Mouse (Mus musculus): ENCODE data around the gene Mthfd1l.

Mthfd1l gene

GRCm38 (mm10) chr10:3972981-3973588 lies at the start of gene Mthfd1l:
TSS of gene Mthfd1l (plus strand) at chr10:3973118.
- DNase-seq, result peak; percentile 89 to 93

GRCm38 (mm10) chr10:3928008-3928545 lies 44.8 kb upstream of the Mthfd1l start:
- no peak for DNase-seq

GRCm38 (mm10) chr10:3931831-3932230 lies 41.1 kb upstream of the Mthfd1l start:
- DNase-seq, result no peak

- no peak for DNase-seq
These were observed 39.5 kb upstream of the Mthfd1l start for GRCm38 (mm10) chr10:3933311-3933940.

- no peak for DNase-seq
These were observed 36.1 kb upstream of the Mthfd1l start for GRCm38 (mm10) chr10:3936864-3937263.

- DNase-seq, result no peak
These were observed 32.9 kb upstream of the Mthfd1l start for GRCm38 (mm10) chr10:3939895-3940595.

- DNase-seq, result no peak
These were observed 32.3 kb upstream of the Mthfd1l start for GRCm38 (mm10) chr10:3940596-3940975.

- DNase-seq, result peak; percentile 44 to 57
These were observed 31.7 kb upstream of the Mthfd1l start for GRCm38 (mm10) chr10:3941054-3941757.

- DNase-seq, result no peak
These were observed 30.6 kb upstream of the Mthfd1l start for GRCm38 (mm10) chr10:3942289-3942688.

- DNase-seq, result peak; percentile 79 to 82
These were observed 29.2 kb upstream of the Mthfd1l start for GRCm38 (mm10) chr10:3943492-3944395.

- DNase-seq, result no peak
These were observed 26.0 kb upstream of the Mthfd1l start for GRCm38 (mm10) chr10:3946871-3947270.

GRCm38 (mm10) chr10:3947346-3947745 lies 25.6 kb upstream of the Mthfd1l start:
- no peak for DNase-seq

- no peak for DNase-seq
These were observed 23.6 kb upstream of the Mthfd1l start for GRCm38 (mm10) chr10:3949306-3949705.

- DNase-seq, result no peak
These were observed 16.4 kb upstream of the Mthfd1l start for GRCm38 (mm10) chr10:3956471-3956870.

GRCm38 (mm10) chr10:3958591-3958990 lies 14.3 kb upstream of the Mthfd1l start:
- DNase-seq, result no peak

- DNase-seq, result no peak
These were observed 3.9 kb upstream of the Mthfd1l start for GRCm38 (mm10) chr10:3969026-3969425.

GRCm38 (mm10) chr10:3972237-3972636 lies 681 bp upstream of the Mthfd1l start:
- DNase-seq, result no peak

- DNase-seq, result peak; percentile 90 to 95
These were observed 712 bp downstream of the Mthfd1l start for GRCm38 (mm10) chr10:3973589-3974070.

- no peak for DNase-seq
These were observed 1.5 kb downstream of the Mthfd1l start for GRCm38 (mm10) chr10:3974380-3974779.

GRCm38 (mm10) chr10:3975898-3976622 lies 3.1 kb downstream of the Mthfd1l start:
- no peak for DNase-seq

GRCm38 (mm10) chr10:3976623-3977010 lies 3.7 kb downstream of the Mthfd1l start:
- no peak for DNase-seq

All from kidney, postnatal 4 days (tissue).